Mouse (Mus musculus) midbrain, embryonic 16.5 days (tissue): Measurements from ENCODE around the gene Klk1b5. TPM values are rescaled to one million over a fixed set of nuclear protein-coding genes. Genes with fewer than 3 reads are reported as not detected.
"Not testable (repeated sequence)": the region's sequence is repeated elsewhere in the genome, so short reads cannot be mapped to it uniquely, and the experiment has no call there.

Experiments used
- ATAC-seq: fragments of 200-750 bp; cut with Nextera tagmentation; 2 replicates; pipeline ENCODE4 v1.8.0; 2017; ENCODE audit warnings: moderate TSS enrichment
- H3K27ac ChIP-seq: fragments of 300-500 bp; sonication (generic); 2 replicates; pipeline ENCODE4 v1.5.1; 2014; ENCODE audit warnings: mild to moderate bottlenecking, low read length, mixed read lengths
- H3K27me3 ChIP-seq: fragments of 300-500 bp; sonication (generic); 2 replicates; pipeline ENCODE4 v1.6.1; 2014; ENCODE audit warnings: low read depth, low read length, mixed read lengths; ENCODE audit not compliant: control insufficient read depth, insufficient read depth
- H3K36me3 ChIP-seq: fragments of 300-500 bp; sonication (generic); 2 replicates; pipeline ENCODE4 v1.6.1; 2014; ENCODE audit warnings: mild to moderate bottlenecking, low read length, moderate library complexity, mixed read lengths; ENCODE audit not compliant: control insufficient read depth, insufficient read depth
- H3K4me1 ChIP-seq: fragments of 300-500 bp; sonication (generic); 2 replicates; pipeline ENCODE4 v1.6.1; 2014; ENCODE audit warnings: mild to moderate bottlenecking, low read length, mixed read lengths; ENCODE audit not compliant: control insufficient read depth, insufficient read depth
- H3K4me2 ChIP-seq: fragments of 300-500 bp; sonication (generic); 2 replicates; pipeline ENCODE4 v1.6.1; 2014; ENCODE audit warnings: mild to moderate bottlenecking, low read length, mixed read lengths
- H3K4me3 ChIP-seq: fragments of 300-500 bp; sonication (generic); 2 replicates; pipeline ENCODE4 v1.5.1; 2014; ENCODE audit warnings: low read depth, mild to moderate bottlenecking, low read length, moderate library complexity, mixed read lengths
- H3K9ac ChIP-seq: fragments of 300-500 bp; sonication (generic); 2 replicates; pipeline ENCODE4 v1.6.1; 2014; ENCODE audit warnings: low read depth, low read length, mixed read lengths
- H3K9me3 ChIP-seq: fragments of 300-500 bp; sonication (generic); replicated peaks from 2 replicates; pipeline ENCODE4 v1.6.1; 2014; ENCODE audit warnings: mild to moderate bottlenecking, low read length, mixed read lengths; ENCODE audit not compliant: control insufficient read depth, poor library complexity, severe bottlenecking
- WGBS: fragments of 180-500 bp; shearing (Covaris S2); extraction: QIAGEN DNeasy Blood & Tissue Kit; methylation state at CpG from one replicate; pipeline ENCODE4 v1.1.7; 2014; 5-methylcytosine and 5-hydroxymethylcytosine counted together
- polyA plus RNA-seq: library from polyadenylated mRNA; unstranded; fragments of >200 nt; fragmentation: Nextera tagmentation; extraction: Ambion mirVana; gene quantifications from 2 replicates; pipeline ENCODE4 v1.2.1, GENCODE M21; 2015

Klk1b5 gene
- polyA plus RNA-seq, 1 experiment from 2014 or later = not detected

DNA sequence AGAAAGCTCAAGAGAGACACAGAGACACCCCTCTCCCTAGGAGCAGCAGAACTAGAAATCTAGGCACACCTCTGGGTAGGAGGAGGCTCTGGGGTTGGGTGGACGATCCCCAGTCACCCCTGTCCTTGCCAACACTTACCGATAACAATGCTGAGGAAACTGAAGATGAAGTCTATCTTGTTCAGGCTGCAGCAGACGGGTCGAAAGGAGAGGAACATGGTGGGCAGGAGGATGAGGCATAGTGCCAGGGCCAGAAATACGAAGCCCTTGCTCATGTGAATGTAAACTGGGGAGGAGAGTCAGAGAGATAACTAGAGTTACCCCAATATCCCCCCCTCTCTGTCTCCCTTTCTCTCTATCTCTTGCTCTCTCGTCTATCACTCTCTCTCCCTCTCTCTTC is 6.6 kb downstream of the Klk1b5 start:
- not testable (repeated sequence) for H3K27me3 ChIP-seq, H3K27ac ChIP-seq, H3K36me3 ChIP-seq, H3K4me1 ChIP-seq, ATAC-seq, H3K4me3 ChIP-seq, H3K9me3 ChIP-seq, H3K9ac ChIP-seq, H3K4me2 ChIP-seq
- WGBS = 78% methylated on average over 6 of the region's 6 CpGs

DNA sequence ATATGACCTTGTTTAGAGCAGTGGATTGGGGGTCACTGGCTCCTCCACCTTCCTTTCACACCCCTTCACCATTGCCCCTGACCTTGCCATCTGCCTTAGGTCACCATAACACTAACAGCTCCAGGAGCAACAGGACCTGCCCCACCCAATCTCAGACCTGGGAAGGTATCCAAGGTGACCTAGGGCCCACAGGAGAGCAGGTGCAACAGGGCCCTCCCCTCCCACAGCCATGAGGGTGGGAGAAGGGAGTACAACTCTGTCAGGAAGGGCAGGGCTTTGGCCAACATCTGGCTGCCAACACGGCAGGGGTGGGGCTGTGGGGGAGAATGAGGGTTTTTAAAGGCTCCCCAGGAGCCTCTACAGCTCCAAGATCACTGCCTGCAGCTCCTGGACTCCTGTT is 9.3 kb downstream of the Klk1b5 start, which contains the start of gene Klk1:
TSS of gene Klk1 (plus strand) at position 285 of the 400 bp plus-strand sequence.
- H3K27me3 ChIP-seq = no peaks in the 10 kb centered on the region
- no peak within 1 kb of the TSS for H3K4me3 ChIP-seq
- no peaks in the 10 kb centered on the region for H3K36me3 ChIP-seq
- H3K9me3 ChIP-seq = no peaks in the 10 kb centered on the region
- 50% methylated on average over 1 of the region's 1 CpGs for WGBS
- H3K27ac ChIP-seq = no peak within 1 kb of the TSS
- no peaks in the 10 kb centered on the region for H3K4me1 ChIP-seq
- no peak for ATAC-seq
- no peak within 1 kb of the TSS for H3K4me2 ChIP-seq
- H3K9ac ChIP-seq = no peak within 1 kb of the TSS

DNA sequence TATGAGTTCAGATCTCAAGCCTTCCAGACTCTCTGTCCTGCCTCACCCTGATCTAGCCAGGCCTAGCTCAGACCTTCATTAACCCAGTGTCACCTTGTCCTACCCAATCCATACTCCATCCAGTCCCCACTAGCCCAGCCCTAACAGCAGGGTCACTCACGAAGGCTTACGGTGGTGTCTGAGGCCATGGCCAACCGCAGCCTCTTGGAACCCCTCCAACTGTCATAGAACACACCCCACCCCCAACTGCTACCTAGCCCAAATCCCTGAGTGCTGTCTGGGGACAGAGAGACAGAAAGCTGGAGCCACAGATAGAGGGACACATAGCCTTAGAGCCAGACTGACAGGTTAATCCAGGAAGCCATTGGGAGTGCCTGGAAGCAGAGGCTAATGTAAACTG is 20.2 kb downstream of the Klk1b5 start, which contains the start of gene Gm36864:
TSS of gene Gm36864 (plus strand) at position 269 of the 400 bp plus-strand sequence.
- Histone ChIP-seq H3K4me2 (no peak within 1 kb of the TSS), H3K27ac (no peak within 1 kb of the TSS), H3K9ac (no peak within 1 kb of the TSS), H3K36me3 (no peaks in the 10 kb centered on the region), H3K4me1 (no peaks in the 10 kb centered on the region), H3K9me3 (no peaks in the 10 kb centered on the region), H3K27me3 (no peaks in the 10 kb centered on the region), H3K4me3 (no peak within 1 kb of the TSS)
- ATAC-seq = no peak
- 82% methylated on average over 3 of the region's 3 CpGs for WGBS

DNA sequence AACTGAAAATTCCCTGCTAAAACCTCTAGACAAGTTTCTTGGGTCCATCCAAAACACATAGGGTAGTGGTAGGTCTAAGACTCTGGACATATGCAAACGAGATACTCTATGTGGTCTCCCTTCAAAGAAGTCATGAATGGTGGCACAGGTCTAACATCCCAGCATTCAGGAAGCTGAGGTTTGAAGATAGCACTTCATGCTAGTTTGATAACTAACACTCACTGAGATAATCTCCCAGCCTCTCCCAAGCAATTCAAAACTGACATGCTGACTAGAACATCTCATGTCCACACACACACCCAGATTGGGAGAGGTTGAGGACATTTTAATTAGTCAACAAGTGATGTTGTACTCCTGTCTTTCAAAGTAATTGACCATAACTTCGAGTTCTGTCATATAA is 24.2 kb downstream of the Klk1b5 start:
- Histone ChIP-seq H3K9me3 (no peaks in the 10 kb centered on the region), H3K4me3 (no peak overlapping the region), H3K36me3 (no peaks in the 10 kb centered on the region), H3K4me1 (no peaks in the 10 kb centered on the region), H3K9ac (no peak overlapping the region), H3K27me3 (no peaks in the 10 kb centered on the region), H3K27ac (no peak overlapping the region), H3K4me2 (no peak overlapping the region)
- ATAC-seq = no peak
- 50% methylated on average over 2 of the region's 2 CpGs for WGBS

DNA sequence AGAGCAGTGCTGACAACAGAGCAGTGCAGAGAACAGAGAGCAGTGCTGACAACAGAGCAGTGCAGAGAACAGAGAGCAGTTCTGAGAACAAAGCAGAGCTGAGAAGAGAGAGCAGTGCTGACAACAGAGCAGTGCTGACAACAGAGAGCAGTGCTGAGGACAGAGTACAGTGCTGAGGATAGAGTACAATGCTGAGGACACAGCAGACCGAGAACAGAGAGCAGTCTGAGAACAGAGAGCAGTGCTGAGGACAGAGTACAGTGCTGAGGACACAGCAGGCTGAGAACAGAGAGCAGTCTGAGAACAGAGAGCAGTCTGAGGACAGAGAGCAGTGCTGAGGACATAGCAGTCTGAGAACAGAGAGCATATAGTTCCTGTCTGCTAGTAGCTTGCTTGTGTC is 25.0 kb downstream of the Klk1b5 start:
- H3K27me3 ChIP-seq = no peaks in the 10 kb centered on the region
- H3K27ac ChIP-seq = no peak overlapping the region
- ATAC-seq = no peak
- H3K9me3 ChIP-seq = no peaks in the 10 kb centered on the region
- no peak overlapping the region for H3K4me3 ChIP-seq
- no peaks in the 10 kb centered on the region for H3K36me3 ChIP-seq
- peaks cover 5% of the 10 kb centered on the region for H3K4me1 ChIP-seq
- WGBS = 74% methylated on average over 1 of the region's 1 CpGs
- H3K9ac ChIP-seq = no peak overlapping the region
- H3K4me2 ChIP-seq = no peak overlapping the region

DNA sequence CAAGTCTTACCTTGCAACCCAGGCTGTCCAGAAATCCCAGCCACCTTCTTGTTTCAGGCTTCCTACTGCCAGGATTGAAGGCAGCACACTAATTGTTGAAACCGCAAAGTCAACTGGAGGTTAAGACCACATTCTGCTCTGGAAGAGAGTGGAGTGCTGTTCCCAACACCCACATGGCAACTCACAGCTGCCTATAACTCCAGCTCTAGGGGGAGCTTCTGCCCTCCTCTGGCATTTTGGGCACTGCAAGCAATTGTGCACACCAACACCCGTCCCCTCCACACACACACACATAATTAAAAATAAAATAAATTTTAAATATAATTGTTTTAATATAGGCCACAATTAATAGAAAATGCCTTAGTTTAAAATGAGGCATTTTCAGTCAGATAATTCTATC is 25.4 kb downstream of the Klk1b5 start:
- WGBS = 73% methylated on average over 2 of the region's 2 CpGs
- Histone ChIP-seq H3K36me3 (no peaks in the 10 kb centered on the region), H3K4me2 (no peak overlapping the region), H3K27ac (no peak overlapping the region), H3K4me1 (peaks cover 7% of the 10 kb centered on the region), H3K9me3 (no peaks in the 10 kb centered on the region), H3K4me3 (no peak overlapping the region), H3K9ac (no peak overlapping the region), H3K27me3 (no peaks in the 10 kb centered on the region)
- ATAC-seq = no peak

DNA sequence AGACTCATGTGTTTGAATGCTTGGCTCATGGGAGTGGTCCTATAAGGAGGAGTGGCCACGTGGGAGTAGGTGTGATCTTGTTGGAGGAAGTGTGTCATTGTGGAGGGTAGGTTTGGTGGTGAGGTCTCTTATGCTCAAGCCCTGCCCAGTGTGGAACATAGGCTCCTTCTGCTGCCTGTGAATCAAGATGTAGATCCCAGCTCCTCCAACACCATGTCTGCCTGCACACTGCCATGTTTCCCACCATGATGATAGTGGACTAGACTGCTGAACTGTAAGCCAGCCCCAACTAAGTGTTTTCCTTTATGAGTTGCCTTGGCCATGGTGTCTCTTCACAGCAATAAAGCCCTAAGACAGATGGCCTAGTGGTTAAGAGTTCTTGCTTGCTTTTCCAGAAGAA is 28.3 kb downstream of the Klk1b5 start:
- Histone ChIP-seq H3K9ac (no peak overlapping the region), H3K4me2 (no peak overlapping the region), H3K36me3 (no peaks in the 10 kb centered on the region), H3K27me3 (no peaks in the 10 kb centered on the region), H3K4me1 (peaks cover 16% of the 10 kb centered on the region), H3K27ac (no peak overlapping the region), H3K9me3 (no peaks in the 10 kb centered on the region), H3K4me3 (no peak overlapping the region)
- no peak for ATAC-seq
- WGBS = 59% methylated on average over 1 of the region's 1 CpGs

DNA sequence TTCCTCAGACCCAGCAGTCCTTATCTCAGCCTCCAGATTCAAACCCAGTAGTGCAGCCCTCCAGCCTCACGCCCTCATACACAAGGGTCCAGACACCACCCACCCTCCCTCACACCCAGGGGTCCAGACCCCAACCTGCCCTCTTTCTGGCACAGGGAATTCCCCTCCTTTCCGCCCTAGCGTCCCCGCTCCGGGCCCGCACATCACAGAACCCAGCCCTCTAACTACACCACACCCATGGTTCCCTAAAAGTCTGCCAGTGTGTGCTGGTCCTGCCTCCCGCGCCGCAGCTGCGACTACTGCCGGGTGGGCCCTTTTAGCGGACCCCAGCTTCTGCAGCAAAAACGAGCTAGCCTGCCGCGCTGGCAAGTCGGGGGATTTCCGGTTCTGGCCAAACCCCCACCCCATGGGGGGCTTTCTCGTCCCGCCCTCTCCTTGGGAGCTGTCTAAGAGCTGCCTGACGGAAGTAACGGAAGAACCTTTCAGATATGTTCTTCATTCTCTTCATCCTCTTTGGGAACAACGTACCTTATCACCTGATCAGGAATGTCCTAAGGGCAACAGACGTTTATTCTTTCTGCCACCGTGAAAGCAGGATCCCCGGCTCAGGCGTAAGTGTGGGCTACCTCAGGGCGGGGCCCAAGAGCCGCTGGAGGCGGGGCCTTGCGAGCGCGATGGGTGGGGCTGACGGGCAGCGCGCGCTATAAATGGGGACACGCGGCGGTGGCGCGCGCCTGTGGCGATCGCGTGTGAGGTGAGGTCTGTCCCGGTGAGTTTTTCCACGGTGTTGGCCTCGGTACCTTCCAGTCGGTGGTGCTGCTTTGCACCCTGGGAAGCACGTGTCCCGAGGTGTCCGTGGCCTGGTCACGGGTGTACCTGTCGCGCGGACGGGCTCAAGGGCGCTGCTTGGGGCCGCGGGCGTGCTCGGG is 30.6 kb downstream of the Klk1b5 start, which contains the start of the genes 1700028J19Rik and 2410002F23Rik:
TSS of gene 1700028J19Rik (minus strand) at position 641 of the 929 bp plus-strand sequence.
TSS of gene 2410002F23Rik (plus strand) at position 668 of the 929 bp plus-strand sequence.
- peak; percentile 86 for ATAC-seq
- H3K4me1 ChIP-seq = peaks cover 16% of the 10 kb centered on the region
- no peaks in the 10 kb centered on the region for H3K9me3 ChIP-seq
- peaks cover 6% of the 10 kb centered on the region for H3K36me3 ChIP-seq
- H3K4me3 ChIP-seq = peak within 1 kb of the TSS; percentile 87
- no peaks in the 10 kb centered on the region for H3K27me3 ChIP-seq
- peak within 1 kb of the TSS; percentile 96 for H3K9ac ChIP-seq
- H3K4me2 ChIP-seq = peak within 1 kb of the TSS; percentile 80
- peak within 1 kb of the TSS; percentile 98 for H3K27ac ChIP-seq
- WGBS = under 1% methylated on average over 62 of the region's 62 CpGs

DNA sequence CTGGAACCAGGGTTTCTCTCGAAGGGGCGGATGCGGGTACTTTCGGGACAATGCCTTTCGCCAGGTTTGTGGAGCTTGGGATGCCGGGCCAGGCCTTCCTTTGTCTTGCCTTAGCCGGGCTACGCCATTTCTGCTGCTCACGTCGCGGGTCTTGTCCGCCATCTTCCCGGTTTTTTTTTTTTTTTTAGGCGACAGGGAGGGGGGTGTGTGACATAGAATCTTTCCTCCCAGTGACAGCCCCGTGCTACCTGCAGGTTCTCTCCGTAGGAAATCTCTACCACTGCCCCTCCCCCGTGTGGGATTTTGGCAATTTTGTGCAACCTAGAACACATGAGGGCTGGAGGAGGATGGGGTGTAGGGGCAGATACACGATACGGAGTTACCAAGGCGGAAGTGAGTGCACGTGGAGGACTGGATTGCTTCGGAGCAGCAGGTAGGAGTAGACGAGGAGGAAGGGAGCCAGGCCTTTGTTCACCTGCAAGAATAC is 31.3 kb downstream of the Klk1b5 start:
- Histone ChIP-seq H3K27me3 (no peaks in the 10 kb centered on the region), H3K4me1 (peaks cover 16% of the 10 kb centered on the region), H3K9me3 (no peaks in the 10 kb centered on the region), H3K4me3 (peak overlapping the region; percentile 87), H3K9ac (peak overlapping the region; percentile 96), H3K36me3 (peaks cover 6% of the 10 kb centered on the region), H3K4me2 (peak overlapping the region; percentile 77), H3K27ac (peak overlapping the region; percentile 98)
- WGBS = under 1% methylated on average over 23 of the region's 23 CpGs
- ATAC-seq = peak; percentile 41
